Mouse (Mus musculus) thymus, postnatal 36 days (tissue): ENCODE data around the gene BC024978.

Source experiments
- DNase-seq, 2 experiments: peaks; one replicate each; pipeline ENCODE4 v3.0.0; 2022; ENCODE audit warnings: mixed read lengths in 2 of 2

Gene BC024978

DNA sequence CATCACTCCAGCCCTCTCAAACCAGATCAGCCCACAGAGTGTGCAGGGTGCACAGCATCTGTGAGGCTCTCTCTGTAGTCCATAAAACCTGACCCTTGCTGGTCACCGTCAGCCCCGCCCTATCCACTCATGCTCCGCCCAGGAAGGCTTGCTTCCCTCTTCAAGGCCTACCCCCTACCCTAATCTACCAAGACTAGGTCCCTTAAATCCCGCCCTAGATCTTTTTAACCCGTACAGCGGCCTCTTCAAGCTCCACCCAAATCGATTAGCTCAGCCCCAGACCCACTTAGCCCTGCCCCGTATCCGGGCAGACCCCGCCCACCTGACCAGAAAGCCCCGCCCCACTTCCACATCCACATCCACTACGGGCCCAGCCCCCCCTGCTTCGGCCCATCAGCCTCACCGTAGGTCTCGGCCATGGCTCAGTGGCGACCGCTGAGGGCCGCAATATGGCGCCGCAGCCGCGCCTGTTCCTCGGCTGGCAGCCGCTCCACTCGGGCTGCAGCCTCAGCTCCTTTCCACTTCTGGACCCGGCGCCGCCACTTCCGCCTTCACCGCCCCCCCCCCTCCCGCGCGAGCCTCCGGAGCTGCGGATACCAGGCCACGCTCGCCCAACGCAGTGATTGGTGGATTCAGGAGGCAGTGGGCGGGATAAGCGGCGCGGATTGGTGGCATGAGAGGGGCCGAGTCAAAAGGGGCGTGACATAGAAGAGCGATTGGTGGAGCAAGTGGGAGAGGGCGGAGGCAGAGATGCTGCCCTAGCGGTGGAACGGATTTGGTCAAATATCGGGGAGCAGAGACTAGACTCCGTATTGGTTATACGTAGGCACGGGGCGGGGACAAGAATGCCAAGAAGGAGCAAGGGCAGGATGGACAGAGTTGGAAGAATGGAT is 17.0 kb upstream of the BC024978 start, which contains the start of gene Rab4b:
TSS of gene Rab4b (minus strand) at position 573 of the 893 bp plus-strand sequence.
- DNase-seq: peak; percentile 99 to 100

DNA sequence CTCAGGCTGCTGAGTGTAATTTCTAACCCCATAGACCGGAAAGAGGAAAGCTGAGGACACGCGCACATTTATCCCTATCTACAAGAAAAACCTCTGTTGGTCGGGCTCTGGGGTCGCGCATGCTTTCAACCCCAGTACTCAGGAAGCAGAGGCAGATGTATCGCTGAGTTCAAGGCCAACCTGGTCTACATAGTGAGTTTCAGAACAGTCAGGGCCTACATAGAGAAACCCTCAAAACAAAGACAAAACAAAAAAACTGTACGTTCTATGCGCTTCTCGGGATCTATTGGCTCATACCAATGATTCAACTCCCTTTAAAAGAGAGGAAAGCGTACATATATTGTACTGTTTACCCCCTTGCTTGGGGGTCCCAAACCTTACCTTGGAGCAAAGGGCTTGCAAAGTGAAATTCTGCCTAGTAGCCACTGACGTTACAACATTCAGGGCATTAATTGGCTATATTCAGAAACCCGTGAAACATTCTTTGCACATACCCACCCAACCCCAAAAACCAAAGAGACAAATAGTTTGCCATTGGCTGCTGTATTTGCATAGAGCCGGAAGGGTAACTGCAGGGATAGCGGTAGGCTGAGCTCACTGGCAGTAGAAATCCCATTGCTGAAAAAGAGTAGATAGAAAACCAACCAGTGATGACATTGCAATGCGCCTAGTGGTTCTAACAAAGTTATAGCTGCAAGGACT is 16.2 kb upstream of the BC024978 start:
- DNase-seq: no peak

DNA sequence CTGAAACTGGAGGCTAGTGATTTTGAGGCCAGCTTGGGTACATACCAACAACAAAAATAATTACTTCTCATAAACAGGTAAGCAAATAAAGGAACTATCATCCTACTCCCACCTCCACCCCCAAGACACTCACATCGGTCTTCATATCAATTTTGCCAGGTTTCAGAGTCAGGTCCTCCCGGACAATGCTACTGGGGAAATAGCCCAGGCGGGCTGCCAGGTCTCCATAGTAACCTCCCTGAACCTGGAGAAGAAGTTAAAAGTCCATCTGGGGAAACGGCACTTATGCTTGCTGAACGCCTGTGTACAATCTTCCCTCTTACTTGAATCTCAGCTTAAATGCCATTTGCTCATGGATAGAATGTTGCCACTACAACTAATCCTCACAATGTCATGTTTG is 15.5 kb upstream of the BC024978 start:
- no peak for DNase-seq

DNA sequence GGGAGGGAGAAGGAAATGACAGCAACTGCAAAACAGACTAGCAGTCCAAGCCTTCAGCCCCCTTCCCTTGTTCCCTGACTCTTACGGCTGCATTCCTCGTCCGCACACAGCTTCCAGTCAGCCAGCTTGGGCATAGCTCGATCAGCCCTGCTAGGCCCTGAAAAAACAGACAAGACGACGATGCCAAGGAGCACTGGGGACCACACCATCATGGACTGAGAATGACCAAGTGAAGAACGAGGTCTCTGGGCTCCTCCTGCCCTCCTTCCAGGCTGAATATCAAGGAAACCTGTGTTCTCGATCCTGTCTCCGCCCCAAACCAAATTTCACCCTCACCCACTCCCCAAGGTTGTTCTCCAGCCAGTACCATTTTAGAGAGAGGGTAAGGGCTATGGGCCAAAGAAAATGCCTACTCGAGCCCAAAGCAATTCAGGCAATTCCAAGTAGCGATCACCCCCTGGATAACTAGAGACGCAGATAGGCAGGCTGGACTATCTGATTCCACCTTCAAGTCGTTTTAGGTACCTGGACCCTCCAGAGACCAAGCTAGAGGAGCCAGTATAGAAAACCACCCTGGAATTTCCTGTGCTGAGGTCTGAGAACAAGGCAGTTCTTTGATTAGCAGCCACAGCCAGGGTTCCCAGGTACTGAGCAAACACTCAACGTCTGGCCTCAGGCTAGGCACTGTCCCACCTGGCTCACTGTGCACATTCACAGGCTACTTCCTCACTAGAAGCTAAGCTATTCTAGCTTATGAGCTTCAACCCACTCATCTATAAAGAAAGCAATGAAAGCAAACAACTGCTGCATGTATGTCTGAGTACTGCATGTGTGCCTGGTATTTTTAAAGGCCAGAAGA is 14.5 kb upstream of the BC024978 start, which contains the start of the genes Gm21983 and Mia:
TSS of gene Gm21983 (minus strand) at position 250 of the 859 bp plus-strand sequence.
TSS of gene Mia (minus strand) at position 321 of the 859 bp plus-strand sequence.
- DNase-seq: no peak

- DNase-seq: no peak
Measured at GRCm38 (mm10) chr7:27182498-27182897, 13.1 kb upstream of the BC024978 start.

- DNase-seq: peak; percentile 42 to 50
Measured at GRCm38 (mm10) chr7:27184964-27185363, 10.6 kb upstream of the BC024978 start.

DNA sequence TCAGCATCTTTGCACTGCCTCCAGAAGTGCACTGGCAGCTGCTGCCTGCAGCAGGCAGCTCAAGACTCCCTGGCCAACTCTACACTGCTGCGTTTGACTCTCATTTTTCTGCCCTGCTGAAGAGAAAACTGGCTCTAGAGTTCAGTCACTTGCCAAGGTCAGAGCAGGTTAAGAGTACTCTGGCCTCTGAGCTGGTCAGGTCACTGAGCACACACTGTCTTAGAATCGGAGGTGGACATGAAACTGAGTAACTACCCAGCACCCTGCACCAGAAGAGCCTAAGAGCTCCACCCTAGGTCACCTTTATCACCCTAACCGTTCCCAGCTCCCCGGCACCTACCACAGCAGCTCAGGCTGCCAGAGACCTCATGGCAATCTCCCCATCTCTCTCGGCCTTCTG is 9.6 kb upstream of the BC024978 start:
- DNase-seq: no peak

GRCm38 (mm10) chr7:27189271-27189931 is 6.2 kb upstream of the BC024978 start:
- no peak for DNase-seq

DNA sequence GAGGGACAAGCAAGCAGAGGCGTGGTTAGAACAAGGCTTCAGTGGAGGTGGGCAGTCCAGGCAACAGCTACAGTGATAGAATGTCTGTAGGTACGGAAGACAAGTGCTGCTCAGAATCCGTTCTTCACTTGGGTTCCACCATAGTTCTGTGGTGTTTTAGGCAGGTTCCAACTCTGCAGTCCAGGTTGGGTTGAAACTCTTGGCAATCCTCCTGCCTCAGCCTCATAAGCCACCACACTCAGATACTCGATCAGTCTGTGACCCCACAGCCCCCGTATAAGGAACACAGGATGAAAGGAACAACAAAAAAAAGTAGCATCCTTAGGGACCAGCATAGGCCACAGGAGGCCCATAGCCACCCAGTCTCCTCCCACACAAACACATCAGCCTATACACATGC is 3.1 kb upstream of the BC024978 start:
- no peak for DNase-seq

DNA sequence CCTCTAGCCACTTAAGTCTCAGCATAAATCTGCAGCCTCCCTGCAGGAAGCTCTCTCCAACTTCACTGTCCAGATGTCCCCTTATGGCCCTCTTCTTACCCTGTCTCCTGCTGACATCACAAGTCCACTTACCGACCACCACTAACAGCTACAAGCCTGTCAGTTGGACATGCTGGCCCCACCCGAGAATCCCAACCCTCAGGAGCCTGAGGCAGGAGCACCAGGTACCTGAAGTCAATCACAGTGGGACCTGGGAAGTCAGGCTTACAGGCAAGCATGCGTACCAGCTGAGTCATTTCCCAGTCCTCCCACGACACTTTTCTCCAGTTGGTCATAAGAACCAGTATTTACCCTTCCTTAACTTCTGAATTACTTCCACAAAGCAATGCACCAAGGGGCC is 1.9 kb upstream of the BC024978 start:
- no peak for DNase-seq

- DNase-seq: no peak
Measured at GRCm38 (mm10) chr7:27197136-27197535, 1.6 kb downstream of the BC024978 start.

GRCm38 (mm10) chr7:27197634-27198033 is 2.1 kb downstream of the BC024978 start:
- DNase-seq: no peak

DNA sequence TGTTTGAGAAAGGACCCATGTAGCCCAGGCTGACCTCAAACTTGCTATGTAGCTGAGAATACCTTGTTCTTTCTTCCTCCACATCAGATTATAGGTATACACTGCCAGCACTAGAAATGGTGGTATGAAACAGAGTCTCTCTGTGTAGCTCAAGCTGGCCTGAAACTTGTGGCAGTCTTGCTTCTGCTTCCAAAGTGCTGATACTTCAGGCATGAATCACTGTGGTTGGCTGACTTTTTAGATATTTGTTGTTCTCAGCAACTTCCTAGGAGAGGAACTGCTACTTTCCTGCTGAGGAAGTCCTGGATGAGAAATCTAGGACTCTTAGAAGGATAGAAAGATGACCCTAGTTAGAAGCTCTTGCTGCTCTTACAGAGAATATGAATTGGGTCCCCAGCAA is 2.8 kb downstream of the BC024978 start:
- no peak for DNase-seq

DNA sequence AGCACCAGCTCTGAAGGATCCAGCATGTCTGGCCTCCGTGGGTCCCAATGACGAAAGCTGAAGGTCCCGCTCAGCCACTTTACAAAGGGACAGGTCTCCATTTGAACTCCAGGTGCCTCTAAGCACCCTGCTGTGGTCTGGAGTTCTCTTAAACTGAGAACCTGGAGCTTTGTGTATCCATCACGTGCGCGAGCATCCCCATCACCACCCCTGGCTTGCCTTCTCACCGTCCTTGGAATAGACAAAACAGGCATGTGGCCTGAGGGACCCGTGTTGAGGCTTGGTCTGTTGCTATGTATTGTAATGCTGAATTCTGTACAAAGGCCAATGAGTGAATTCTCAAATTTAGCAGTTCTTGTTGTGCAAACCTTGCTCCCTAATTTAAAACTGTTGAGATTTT is 3.2 kb downstream of the BC024978 start:
- DNase-seq: no peak

DNA sequence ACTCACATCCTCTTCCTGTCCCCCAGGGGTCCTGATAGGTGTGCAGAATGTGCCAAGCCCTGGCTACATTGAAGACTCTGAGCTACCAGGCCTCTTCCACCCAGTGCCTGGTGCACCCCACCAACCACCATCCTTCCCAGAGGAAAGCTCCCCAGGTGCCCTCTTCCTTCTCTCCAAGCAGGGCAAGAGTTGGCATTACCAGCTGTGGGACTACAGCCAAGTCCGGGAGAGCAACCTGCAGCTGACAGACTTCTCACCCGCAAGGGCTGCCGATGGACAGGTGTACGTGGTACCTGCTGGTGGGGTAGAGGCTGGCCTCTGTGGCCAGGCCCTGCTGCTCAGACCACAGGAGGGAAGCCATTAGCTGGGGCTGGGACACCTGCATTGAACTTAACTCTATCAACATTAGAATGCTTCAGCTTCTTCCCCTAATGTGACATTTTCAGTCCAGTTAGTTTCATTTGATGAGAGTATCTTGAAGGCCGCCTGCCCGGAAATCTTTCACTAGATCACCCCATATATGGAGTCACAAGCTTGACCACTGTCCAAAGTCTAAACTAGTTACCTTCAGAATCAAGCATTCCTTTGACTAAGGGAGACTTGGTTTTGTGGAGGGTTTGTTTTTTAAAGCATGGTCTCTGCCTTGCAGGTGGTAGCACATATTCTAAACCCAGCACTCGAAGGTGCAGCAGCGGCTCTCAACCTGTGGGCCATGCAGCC is 8.3 kb downstream of the BC024978 start:
- DNase-seq: no peak

GRCm38 (mm10) chr7:27212626-27213025 is 17.0 kb downstream of the BC024978 start:
- no peak for DNase-seq

- no peak for DNase-seq
Measured at GRCm38 (mm10) chr7:27218586-27218985, 23.0 kb downstream of the BC024978 start.

GRCm38 (mm10) chr7:27219937-27220336 is 24.4 kb downstream of the BC024978 start:
- DNase-seq: no peak

- no peak for DNase-seq
Measured at GRCm38 (mm10) chr7:27221939-27222338, 26.4 kb downstream of the BC024978 start.

DNA sequence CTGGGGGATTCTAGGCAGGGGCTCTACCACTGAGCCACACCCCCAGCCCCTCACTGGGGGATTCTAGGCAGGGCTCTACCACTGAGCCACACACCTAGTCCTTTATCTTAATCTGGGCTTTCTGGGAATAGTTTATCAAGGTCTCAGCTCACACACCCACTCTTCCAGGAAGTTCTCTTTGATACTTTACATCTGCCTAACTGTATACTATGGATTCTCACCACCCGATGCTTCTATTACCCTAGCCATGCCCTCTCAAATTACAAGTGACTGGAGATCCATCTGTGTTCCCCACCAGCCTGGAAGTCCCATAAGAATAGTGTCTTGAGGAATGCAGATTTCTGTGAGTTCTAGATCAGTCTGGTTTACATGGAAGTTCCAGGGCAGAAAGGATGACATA is 27.0 kb downstream of the BC024978 start:
- no peak for DNase-seq

GRCm38 (mm10) chr7:27224877-27225575 is 29.4 kb downstream of the BC024978 start:
- DNase-seq: no peak
